Mouse (Mus musculus) myocyte (in vitro differentiated cells): ENCODE data around the gene 3425401B19Rik. TPM values are rescaled to one million over a fixed set of nuclear protein-coding genes. Genes with fewer than 3 reads are reported as not detected.

Source experiments
- H3K27me3 ChIP-seq: one replicate; pipeline ENCODE4 v1.6.1; 2011; ENCODE audit not compliant: control insufficient read depth, insufficient read depth, insufficient read length
- H3K36me3 ChIP-seq: one replicate; pipeline ENCODE4 v1.6.1; 2011; ENCODE audit not compliant: control insufficient read depth, insufficient read depth
- H3K4me2 ChIP-seq: one replicate; pipeline ENCODE4 v1.6.1; 2011; ENCODE audit warnings: low read depth, control low read depth
- H3K4me3 ChIP-seq: one replicate; pipeline ENCODE4 v1.5.1; 2011; ENCODE audit warnings: mild to moderate bottlenecking, control low read depth, moderate library complexity
- H3K79me2 ChIP-seq: one replicate; pipeline ENCODE4 v1.6.1; 2011; ENCODE audit not compliant: control insufficient read depth, insufficient read depth
- H3ac ChIP-seq: one replicate; pipeline ENCODE4 v1.6.1; 2011; ENCODE audit not compliant: control insufficient read depth, insufficient read length
- CEBPB ChIP-seq: IDR thresholded peaks from 2 replicates; pipeline ENCODE4 v1.6.1; 2011; ENCODE audit warnings: mild to moderate bottlenecking, moderate library complexity; ENCODE audit not compliant: poor library complexity, insufficient read depth, severe bottlenecking
- E2F4 ChIP-seq: IDR thresholded peaks from one replicate; pipeline ENCODE4 v1.6.1; 2011; ENCODE audit warnings: mild to moderate bottlenecking, control low read depth, moderate library complexity; ENCODE audit not compliant: insufficient read depth
- MAX ChIP-seq: IDR thresholded peaks from one replicate; pipeline ENCODE4 v1.6.1; 2011; ENCODE audit warnings: low read depth, mild to moderate bottlenecking, control low read depth
- MYOD1 ChIP-seq, 3 experiments: IDR thresholded peaks; one replicate each; pipeline ENCODE4 v1.6.1; 2011; ENCODE audit warnings: control low read depth in 2 of 3, low read depth in 2 of 3, mild to moderate bottlenecking in 2 of 3, moderate library complexity in 1 of 3; ENCODE audit not compliant: insufficient read length in 2 of 3, control insufficient read depth in 1 of 3
- MYOG ChIP-seq, 3 experiments: IDR thresholded peaks; one replicate each; pipeline ENCODE4 v1.6.1; 2011; ENCODE audit warnings: control low read depth in 2 of 3, low read depth in 2 of 3, mild to moderate bottlenecking in 2 of 3; ENCODE audit not compliant: insufficient read length in 2 of 3, control insufficient read depth in 1 of 3, insufficient read depth in 1 of 3
- POLR2A ChIP-seq: IDR thresholded peaks from one replicate; pipeline ENCODE4 v1.6.1; 2011; ENCODE audit warnings: low read depth, mild to moderate bottlenecking, control low read depth, moderate library complexity; ENCODE audit not compliant: insufficient read length
- POLR2AphosphoS2 ChIP-seq: IDR thresholded peaks from one replicate; pipeline ENCODE4 v1.6.1; 2011; ENCODE audit warnings: low read depth, control low read depth; ENCODE audit not compliant: insufficient read length
- REST ChIP-seq: IDR thresholded peaks from one replicate; pipeline ENCODE4 v1.6.1; 2011; ENCODE audit warnings: mild to moderate bottlenecking, control low read depth, moderate library complexity; ENCODE audit not compliant: insufficient read depth, insufficient read length
- SRF ChIP-seq: IDR thresholded peaks from one replicate; pipeline ENCODE4 v1.6.1; 2011; ENCODE audit warnings: low read depth; ENCODE audit not compliant: control insufficient read depth, insufficient read length
- TCF12 ChIP-seq: IDR thresholded peaks from one replicate; pipeline ENCODE4 v1.6.1; 2011; ENCODE audit warnings: mild to moderate bottlenecking, control low read depth; ENCODE audit not compliant: poor library complexity, insufficient read depth, severe bottlenecking
- TCF3 ChIP-seq: IDR thresholded peaks from one replicate; pipeline ENCODE4 v1.6.1; 2011; ENCODE audit warnings: low read depth, control low read depth; ENCODE audit not compliant: insufficient read length
- USF1 ChIP-seq: IDR thresholded peaks from one replicate; pipeline ENCODE4 v1.6.1; 2011; ENCODE audit warnings: low read depth, mild to moderate bottlenecking, control low read depth, moderate library complexity
- polyA plus RNA-seq: library from polyadenylated mRNA; unstranded; fragments of >200 nt; fragmentation: generic; extraction: Trizol; gene quantifications from one replicate; pipeline ENCODE4 v1.2.1, GENCODE M21; 2012; ENCODE audit warnings: missing spikeins

Gene 3425401B19Rik
- 2.7 TPM for polyA plus RNA-seq

DNA sequence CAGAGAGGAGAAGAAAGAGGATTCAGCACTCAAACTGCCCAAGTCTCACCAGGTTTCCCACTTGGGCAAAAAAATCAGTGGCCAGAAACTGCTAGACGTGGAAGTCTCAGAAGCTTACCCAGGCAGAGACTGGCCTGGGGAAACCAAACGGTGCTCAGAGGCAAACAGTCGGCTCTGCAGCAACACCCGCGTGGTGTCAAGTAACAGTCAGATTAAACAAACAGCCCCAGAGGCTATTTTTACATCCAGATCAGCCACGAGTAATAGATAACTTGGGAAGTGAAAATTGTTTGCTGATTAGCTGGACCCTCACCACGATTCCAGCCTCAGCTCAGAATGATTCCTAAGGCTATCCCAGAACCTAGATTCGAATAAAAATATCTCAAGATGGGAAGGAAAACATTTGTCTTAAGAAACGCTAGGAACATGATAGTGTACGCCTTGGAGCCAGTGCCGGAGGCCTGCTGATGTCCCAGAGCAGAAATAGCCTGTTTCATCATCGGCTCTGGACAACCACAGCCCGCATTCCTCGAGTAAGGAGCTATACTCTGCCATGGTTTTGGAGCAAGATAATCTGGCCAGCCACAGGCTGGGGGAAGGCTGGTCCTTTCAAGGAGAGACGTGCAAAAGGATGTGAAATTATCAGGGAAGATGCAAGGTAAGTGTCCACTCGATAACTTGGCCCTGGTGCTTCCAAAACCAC is at the start of gene 3425401B19Rik:
Gene 3425401B19Rik, minus strand, starts transcription at position 170 of the 703 bp plus-strand sequence.
- H3K4me3 ChIP-seq: peak within 1 kb of the TSS; percentile 19
- H3K27me3 ChIP-seq: peaks cover 17% of the 10 kb centered on the region
- H3K79me2 ChIP-seq: no peaks in the 10 kb centered on the region
- H3K4me2 ChIP-seq: peak within 1 kb of the TSS; percentile 82
- H3K36me3 ChIP-seq: no peaks in the 10 kb centered on the region
- TF ChIP-seq POLR2AphosphoS2: no peak
- no peak for TF ChIP-seq MAX
- TF ChIP-seq POLR2A: no peak
- no peak for TF ChIP-seq MYOD1 (IDR thresholded peaks at IDR 0.05; ENCODE audit: control insufficient read depth in 1 of 3, insufficient read length in 2 of 3, low read depth in 2 of 3)
- TF ChIP-seq USF1: no peak
- peak; percentile 40; the same call in 1 of the 2 replicates for TF ChIP-seq CEBPB
- no peak for TF ChIP-seq MYOG (IDR thresholded peaks at IDR 0.05; ENCODE audit: control insufficient read depth in 1 of 3, insufficient read depth in 1 of 3, insufficient read length in 2 of 3, low read depth in 2 of 3)
- H3ac ChIP-seq: peak within 1 kb of the TSS; percentile 12

DNA sequence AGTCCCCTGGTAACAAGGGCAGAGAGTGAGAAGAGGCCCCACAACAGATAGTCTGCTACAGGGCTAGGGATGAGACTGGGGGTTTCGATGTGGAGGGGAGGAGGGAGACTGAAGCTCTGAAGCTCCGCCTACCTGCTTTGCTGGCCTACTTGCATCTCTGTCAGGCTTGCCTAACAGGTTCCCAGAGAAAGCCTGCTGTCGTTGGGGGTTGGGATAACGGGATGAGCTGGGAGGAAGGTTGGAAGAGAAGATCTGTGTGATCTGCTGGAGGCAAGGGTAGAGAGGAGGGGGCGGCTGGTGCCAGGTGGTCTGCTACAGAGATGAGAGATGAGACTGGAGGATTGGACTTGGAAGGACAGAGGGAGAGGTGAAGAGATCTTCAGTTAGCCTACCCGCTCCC is 47.9 kb upstream of the 3425401B19Rik start:
- H3K79me2 ChIP-seq: no peaks in the 10 kb centered on the region
- H3K27me3 ChIP-seq: peaks cover 11% of the 10 kb centered on the region
- TF ChIP-seq MYOD1 (IDR thresholded peaks at IDR 0.05; ENCODE audit: control insufficient read depth in 1 of 3, insufficient read length in 2 of 3, low read depth in 2 of 3) (no peak), POLR2A (no peak), MYOG (IDR thresholded peaks at IDR 0.05; ENCODE audit: control insufficient read depth in 1 of 3, insufficient read depth in 1 of 3, insufficient read length in 2 of 3, low read depth in 2 of 3) (no peak), REST (no peak), USF1 (no peak), TCF12 (no peak), SRF (no peak), TCF3 (no peak), POLR2AphosphoS2 (no peak), MAX (no peak), E2F4 (no peak), CEBPB (no peak)
- H3K4me2 ChIP-seq: no peak overlapping the region
- no peak overlapping the region for H3ac ChIP-seq
- no peak overlapping the region for H3K4me3 ChIP-seq
- no peaks in the 10 kb centered on the region for H3K36me3 ChIP-seq

DNA sequence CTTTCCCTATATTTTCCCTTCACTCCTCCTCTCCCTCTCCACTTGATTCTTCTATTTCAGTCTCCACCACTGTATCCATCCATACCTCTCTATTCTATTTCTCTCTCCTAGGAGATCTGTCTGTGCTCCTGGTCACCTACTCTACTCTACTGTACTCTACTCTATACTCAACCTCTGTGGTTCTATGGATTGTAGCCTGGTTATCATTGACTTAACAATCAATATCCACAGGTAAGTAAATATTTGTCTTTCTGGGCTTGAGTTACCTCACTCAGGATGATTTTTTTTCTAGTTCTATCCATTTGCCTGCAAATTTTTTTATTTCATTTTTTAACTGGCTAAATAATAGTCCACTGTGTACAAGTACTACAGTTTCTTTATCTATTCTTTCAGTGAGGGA is 41.8 kb upstream of the 3425401B19Rik start:
- TF ChIP-seq MYOD1 (IDR thresholded peaks at IDR 0.05; ENCODE audit: control insufficient read depth in 1 of 3, insufficient read length in 2 of 3, low read depth in 2 of 3): no peak
- TF ChIP-seq MAX: no peak
- H3K4me3 ChIP-seq: no peak overlapping the region
- H3ac ChIP-seq: no peak overlapping the region
- no peak overlapping the region for H3K4me2 ChIP-seq
- H3K79me2 ChIP-seq: no peaks in the 10 kb centered on the region
- H3K36me3 ChIP-seq: no peaks in the 10 kb centered on the region
- H3K27me3 ChIP-seq: peaks cover 6% of the 10 kb centered on the region

DNA sequence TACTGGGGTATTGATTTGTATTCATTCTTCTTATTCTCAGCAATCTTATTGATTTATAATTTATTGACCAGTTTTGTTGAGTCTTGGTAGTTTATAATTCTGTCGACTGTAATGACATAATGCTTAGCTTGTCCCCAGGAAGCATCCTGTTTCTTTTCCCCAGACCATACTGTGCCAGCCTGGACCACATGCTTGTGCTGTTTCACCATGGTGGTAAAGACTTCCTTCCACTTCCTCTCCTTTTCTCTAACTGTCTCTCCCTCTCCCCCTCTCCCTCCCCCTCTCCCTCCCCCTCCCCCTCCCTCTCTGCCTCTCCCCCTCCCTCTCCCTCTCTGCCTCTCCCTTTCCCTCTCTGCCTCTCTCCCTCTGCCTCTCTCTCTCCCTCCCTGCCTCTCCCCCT is 36.4 kb upstream of the 3425401B19Rik start:
- Histone ChIP-seq H3K36me3 (no peaks in the 10 kb centered on the region), H3K79me2 (no peaks in the 10 kb centered on the region), H3ac (no peak overlapping the region), H3K4me2 (no peak overlapping the region), H3K27me3 (peaks cover 34% of the 10 kb centered on the region), H3K4me3 (no peak overlapping the region)
- TF ChIP-seq REST (no peak), E2F4 (no peak), MYOG (IDR thresholded peaks at IDR 0.05; ENCODE audit: control insufficient read depth in 1 of 3, insufficient read depth in 1 of 3, insufficient read length in 2 of 3, low read depth in 2 of 3) (no peak), MAX (no peak), MYOD1 (IDR thresholded peaks at IDR 0.05; ENCODE audit: control insufficient read depth in 1 of 3, insufficient read length in 2 of 3, low read depth in 2 of 3) (no peak), USF1 (no peak), TCF3 (no peak), CEBPB (no peak), POLR2AphosphoS2 (no peak), SRF (no peak), TCF12 (no peak)

DNA sequence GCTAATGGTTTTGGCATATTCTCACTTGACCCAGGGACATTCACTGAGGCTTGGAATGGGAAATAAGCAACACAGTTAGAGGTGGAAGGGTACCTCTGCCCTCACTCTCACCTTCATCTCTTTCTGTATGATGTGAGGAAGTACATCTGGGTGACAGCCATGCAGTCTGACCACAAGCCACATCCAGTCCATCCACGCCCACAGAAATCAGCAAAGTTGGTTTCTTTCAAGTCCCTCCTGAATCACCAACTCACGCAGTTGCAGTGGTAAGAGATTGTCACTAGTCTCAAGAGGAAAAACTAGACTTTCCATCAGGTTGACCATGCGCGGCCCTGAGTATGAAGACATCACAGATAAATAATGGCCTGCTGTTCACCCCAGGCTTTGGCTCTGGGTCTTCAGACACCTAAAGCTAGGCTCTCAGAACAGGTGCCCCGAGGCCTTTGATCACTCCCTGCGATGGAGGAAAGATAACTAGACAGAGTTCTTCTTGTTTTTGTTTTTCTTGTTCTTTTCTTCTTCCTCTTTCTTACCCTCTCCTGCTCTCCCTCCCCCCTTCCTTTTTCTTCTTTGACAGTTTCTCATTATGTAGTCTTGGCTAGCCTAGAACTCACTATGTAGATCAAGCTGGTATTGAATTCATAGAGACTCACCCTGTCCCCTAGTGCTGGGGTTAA is 31.8 kb upstream of the 3425401B19Rik start:
- TF ChIP-seq POLR2AphosphoS2 (no peak), CEBPB (no peak), SRF (no peak), MAX (no peak), TCF12 (no peak), TCF3 (no peak), MYOG (IDR thresholded peaks at IDR 0.05; ENCODE audit: control insufficient read depth in 1 of 3, insufficient read depth in 1 of 3, insufficient read length in 2 of 3, low read depth in 2 of 3) (no peak), REST (no peak), POLR2A (no peak), MYOD1 (IDR thresholded peaks at IDR 0.05; ENCODE audit: control insufficient read depth in 1 of 3, insufficient read length in 2 of 3, low read depth in 2 of 3) (no peak), E2F4 (no peak), USF1 (no peak)
- no peaks in the 10 kb centered on the region for H3K36me3 ChIP-seq
- no peak overlapping the region for H3K4me3 ChIP-seq
- peaks cover 28% of the 10 kb centered on the region for H3K27me3 ChIP-seq
- H3K4me2 ChIP-seq: no peak overlapping the region
- H3K79me2 ChIP-seq: no peaks in the 10 kb centered on the region
- H3ac ChIP-seq: no peak overlapping the region
